ENCODE assay signal across 8 mouse cellular contexts in genomic region chr11:4873755-4874475, GRCm38 (mm10). TPM values are rescaled to one million over a fixed set of nuclear protein-coding genes. Genes with fewer than 3 reads are reported as not detected.
DNase-seq lines count a peak whose midpoint lies in the region; ATAC-seq lines count a peak whose summit lies in the region.

Gene Nipsnap1 (plus strand): TSS chr11:4873951.

- H3K27me3 ChIP-seq in hindbrain, embryonic 11.5 days (ENCODE audit: control insufficient read depth, insufficient read depth, low read length): no peaks in the 10 kb centered on the region

- H3K27ac ChIP-seq in hindbrain, embryonic 11.5 days (ENCODE audit: low read depth, low read length): no peak within 1 kb of the TSS

- H3K4me2 ChIP-seq in hindbrain, embryonic 11.5 days (replicated peaks; ENCODE audit: low read depth, low read length): peak within 1 kb of the TSS; percentile 75

- peak within 1 kb of the TSS; percentile 78 for H3K9ac ChIP-seq in hindbrain, embryonic 11.5 days (ENCODE audit: low read depth, low read length)

- ATAC-seq in hindbrain, embryonic 11.5 days (ENCODE audit: low FRiP score): peak; percentile 95

- no peaks in the 10 kb centered on the region for H3K9me3 ChIP-seq in hindbrain, embryonic 11.5 days (ENCODE audit: control insufficient read depth, low read length)

- 1% methylated on average over 30 of the region's 30 CpGs for WGBS in hindbrain, embryonic 11.5 days

- peaks cover 5% of the 10 kb centered on the region; the same call in 1 of the 2 replicates for H3K4me1 ChIP-seq in hindbrain, embryonic 11.5 days (replicated peaks; ENCODE audit: control insufficient read depth, insufficient read depth, low read length)

- DNase-seq in NIH3T3 (ENCODE audit: low read depth): peak; percentile 90
- peak; percentile 85 for DNase-seq in cerebellum, adult 9-10 months
- DNase-seq in frontal cortex, adult 2 months (ENCODE audit: extremely low spot score in 1 of 2, low spot score in 1 of 2): peak; percentile 77 to 85
- DNase-seq in hindbrain, embryonic 11.5 days (ENCODE audit: low spot score): peak; percentile 89
- peak; percentile 76 to 83 for DNase-seq in layer of hippocampus, postnatal 10 days (ENCODE audit: low spot score in 2 of 2)
- DNase-seq in lung, postnatal 10 days: peak; percentile 83
- DNase-seq in ovary, postnatal 14 days (ENCODE audit: low spot score): peak; percentile 58
- DNase-seq in thymus, postnatal 14 days: peak; percentile 93

- H3K36me3 ChIP-seq in hindbrain, embryonic 11.5 days (ENCODE audit: control insufficient read depth, insufficient read depth, low read length): no peaks in the 10 kb centered on the region

- H3K4me3 ChIP-seq in hindbrain, embryonic 11.5 days (ENCODE audit: low read depth, low read length): peak within 1 kb of the TSS; percentile 60

RNA-seq across cellular contexts. Expression of gene Nipsnap1, which starts in this region (rescaled TPM):
- 74.8 and 76.4 TPM in 2 replicates for polyA plus RNA-seq in frontal cortex, adult 2 months (2012; rRNA removed)
- polyA plus RNA-seq in hindbrain, embryonic 11.5 days (2014; fragmentation: Nextera tagmentation; extraction: Ambion mirVana): 80.8 and 85.7 TPM in 2 replicates
- 10 to 100 TPM; 85.4 to 89.7 TPM for total RNA-seq in layer of hippocampus, postnatal 10 days (2021)
